Mouse (Mus musculus): ENCODE results near the gene Dpf3. TPM values are rescaled to one million over a fixed set of nuclear protein-coding genes. Genes with fewer than 3 reads are reported as not detected.

The Dpf3 gene
- polyA plus RNA-seq, 1 experiment: 0.52 TPM

DNA sequence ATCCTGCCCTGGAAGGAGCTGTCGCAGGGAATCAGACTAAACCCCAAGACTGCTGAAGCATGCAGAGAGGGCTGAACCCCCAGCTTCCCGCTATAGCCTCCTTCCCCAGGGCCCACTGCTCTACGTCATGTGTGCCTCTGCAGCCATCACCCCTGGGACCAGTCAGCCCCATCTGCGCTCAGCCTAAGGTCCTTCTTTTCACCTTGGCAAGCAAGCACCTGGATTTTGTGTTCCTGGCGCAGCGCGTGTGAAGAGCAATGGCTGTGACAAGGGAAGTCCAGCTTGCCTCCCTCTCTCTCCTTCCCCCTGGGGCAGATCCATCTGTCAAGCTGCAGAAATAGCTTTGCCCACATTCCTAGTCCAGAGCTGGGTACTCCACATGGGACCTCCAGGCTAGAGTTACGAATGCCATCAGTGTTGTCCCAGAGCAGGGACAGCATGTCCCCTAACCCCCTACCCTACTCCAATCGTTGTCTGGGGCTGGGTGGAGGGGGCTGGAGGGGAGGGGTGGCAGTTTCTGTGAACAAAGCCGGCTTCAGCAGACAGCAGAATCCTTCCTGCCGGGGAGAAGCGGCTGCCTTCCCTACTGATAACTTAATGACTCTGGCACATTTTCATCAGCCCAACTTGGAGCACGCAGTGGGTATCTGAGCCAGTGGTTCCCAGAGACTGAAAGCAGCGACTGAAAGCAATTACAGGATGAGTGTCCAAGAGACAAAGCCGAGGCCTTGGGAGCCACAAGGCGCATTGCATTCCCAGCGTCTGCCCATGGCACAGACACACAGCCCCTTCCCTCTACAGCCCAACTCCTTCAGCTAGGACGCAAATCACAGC lies 185.0 kb downstream of the Dpf3 start:
- TF ChIP-seq MAX (IDR thresholded peaks at IDR 0.05; ENCODE audit: low read depth) (no peak), USF1 (IDR thresholded peaks at IDR 0.05; ENCODE audit: low read depth) (no peak), MYOD1 (IDR thresholded peaks at IDR 0.05; ENCODE audit: control insufficient read depth in 1 of 3, insufficient read length in 2 of 3, low read depth in 2 of 3) (no peak), CEBPB (IDR thresholded peaks at IDR 0.05; ENCODE audit: insufficient read depth, poor library complexity, severe bottlenecking) (no peak), SRF (IDR thresholded peaks at IDR 0.05; ENCODE audit: control insufficient read depth, insufficient read length, low read depth) (no peak), TCF12 (IDR thresholded peaks at IDR 0.05; ENCODE audit: insufficient read depth, poor library complexity, severe bottlenecking) (no peak), TCF3 (IDR thresholded peaks at IDR 0.05; ENCODE audit: insufficient read length, low read depth) (no peak), REST (IDR thresholded peaks at IDR 0.05; ENCODE audit: insufficient read depth, insufficient read length) (no peak), E2F4 (IDR thresholded peaks at IDR 0.05; ENCODE audit: insufficient read depth) (no peak), MYOG (IDR thresholded peaks at IDR 0.05; ENCODE audit: control insufficient read depth in 1 of 3, insufficient read depth in 1 of 3, insufficient read length in 2 of 3, low read depth in 2 of 3) (no peak), POLR2AphosphoS2 (IDR thresholded peaks at IDR 0.05; ENCODE audit: insufficient read length, low read depth) (no peak), POLR2A (IDR thresholded peaks at IDR 0.05; ENCODE audit: insufficient read length, low read depth) (no peak)
- Histone ChIP-seq H3K27me3 (ENCODE audit: control insufficient read depth, insufficient read depth, insufficient read length) (no peaks in the 10 kb centered on the region), H3K4me3 (no peak overlapping the region), H3K4me2 (ENCODE audit: low read depth) (no peak overlapping the region), H3ac (ENCODE audit: control insufficient read depth, insufficient read length) (no peak overlapping the region), H3K36me3 (ENCODE audit: control insufficient read depth, insufficient read depth) (no peaks in the 10 kb centered on the region), H3K79me2 (ENCODE audit: control insufficient read depth, insufficient read depth) (no peaks in the 10 kb centered on the region)

DNA sequence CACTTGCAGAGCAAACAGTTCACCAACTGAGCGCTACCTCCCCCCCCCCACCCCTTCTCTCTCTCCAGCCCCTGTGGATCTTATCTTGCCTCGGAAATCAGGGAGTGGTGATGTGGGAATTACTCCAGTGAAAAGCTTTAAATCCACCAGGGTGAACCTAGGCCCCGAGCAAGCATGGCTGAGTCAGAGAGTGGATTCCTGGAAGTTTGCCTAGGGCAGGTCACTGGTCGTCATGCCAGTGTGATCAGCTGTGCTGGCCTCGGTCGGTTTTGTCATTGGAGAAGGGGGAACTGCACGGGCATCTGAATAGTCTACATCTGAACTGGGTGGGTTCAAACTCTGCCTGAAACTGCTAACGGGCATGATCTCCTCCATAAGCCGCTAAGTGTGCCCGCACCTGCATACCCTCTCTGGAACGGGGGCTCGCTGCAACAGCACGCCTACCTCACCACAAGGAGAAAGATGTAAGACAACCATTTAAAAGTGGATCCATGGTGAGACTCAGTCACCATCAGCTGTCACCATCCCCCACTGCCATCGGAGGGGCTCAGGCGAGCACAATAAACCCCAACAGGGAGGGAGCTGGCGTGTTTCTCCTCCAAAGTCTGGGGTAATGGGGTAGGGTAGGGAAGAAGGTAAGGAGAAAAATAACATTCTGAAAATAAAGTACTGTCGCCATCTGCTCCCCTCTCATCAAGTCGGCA lies 185.7 kb downstream of the Dpf3 start:
- no peak for TF ChIP-seq REST (IDR thresholded peaks at IDR 0.05; ENCODE audit: insufficient read depth, insufficient read length)
- TF ChIP-seq POLR2A (IDR thresholded peaks at IDR 0.05; ENCODE audit: insufficient read length, low read depth): no peak
- TF ChIP-seq CEBPB (IDR thresholded peaks at IDR 0.05; ENCODE audit: insufficient read depth, poor library complexity, severe bottlenecking): no peak
- TF ChIP-seq MYOG (IDR thresholded peaks at IDR 0.05; ENCODE audit: control insufficient read depth in 1 of 3, insufficient read depth in 1 of 3, insufficient read length in 2 of 3, low read depth in 2 of 3): no peak
- Histone ChIP-seq H3K4me2 (ENCODE audit: low read depth) (no peak overlapping the region), H3K79me2 (ENCODE audit: control insufficient read depth, insufficient read depth) (no peaks in the 10 kb centered on the region), H3ac (ENCODE audit: control insufficient read depth, insufficient read length) (no peak overlapping the region), H3K27me3 (ENCODE audit: control insufficient read depth, insufficient read depth, insufficient read length) (no peaks in the 10 kb centered on the region), H3K36me3 (ENCODE audit: control insufficient read depth, insufficient read depth) (no peaks in the 10 kb centered on the region), H3K4me3 (no peak overlapping the region)

- TF ChIP-seq SRF (IDR thresholded peaks at IDR 0.05; ENCODE audit: control insufficient read depth, insufficient read length, low read depth) (no peak), MYOD1 (IDR thresholded peaks at IDR 0.05; ENCODE audit: control insufficient read depth in 1 of 3, insufficient read length in 2 of 3, low read depth in 2 of 3) (no peak), TCF12 (IDR thresholded peaks at IDR 0.05; ENCODE audit: insufficient read depth, poor library complexity, severe bottlenecking) (no peak), POLR2A (IDR thresholded peaks at IDR 0.05; ENCODE audit: insufficient read length, low read depth) (no peak), E2F4 (IDR thresholded peaks at IDR 0.05; ENCODE audit: insufficient read depth) (no peak), MAX (IDR thresholded peaks at IDR 0.05; ENCODE audit: low read depth) (no peak), MYOG (IDR thresholded peaks at IDR 0.05; ENCODE audit: control insufficient read depth in 1 of 3, insufficient read depth in 1 of 3, insufficient read length in 2 of 3, low read depth in 2 of 3) (no peak), POLR2AphosphoS2 (IDR thresholded peaks at IDR 0.05; ENCODE audit: insufficient read length, low read depth) (no peak), TCF3 (IDR thresholded peaks at IDR 0.05; ENCODE audit: insufficient read length, low read depth) (no peak), REST (IDR thresholded peaks at IDR 0.05; ENCODE audit: insufficient read depth, insufficient read length) (no peak), USF1 (IDR thresholded peaks at IDR 0.05; ENCODE audit: low read depth) (no peak), CEBPB (IDR thresholded peaks at IDR 0.05; ENCODE audit: insufficient read depth, poor library complexity, severe bottlenecking) (no peak)
- Histone ChIP-seq H3K4me3 (no peak overlapping the region), H3K4me2 (ENCODE audit: low read depth) (no peak overlapping the region), H3K79me2 (ENCODE audit: control insufficient read depth, insufficient read depth) (no peaks in the 10 kb centered on the region), H3ac (ENCODE audit: control insufficient read depth, insufficient read length) (no peak overlapping the region), H3K27me3 (ENCODE audit: control insufficient read depth, insufficient read depth, insufficient read length) (no peaks in the 10 kb centered on the region), H3K36me3 (ENCODE audit: control insufficient read depth, insufficient read depth) (no peaks in the 10 kb centered on the region)
Measured at GRCm38 (mm10) chr12:83298358-83298757, 189.2 kb downstream of the Dpf3 start.

- no peak for TF ChIP-seq POLR2A (IDR thresholded peaks at IDR 0.05; ENCODE audit: insufficient read length, low read depth)
- no peak for TF ChIP-seq SRF (IDR thresholded peaks at IDR 0.05; ENCODE audit: control insufficient read depth, insufficient read length, low read depth)
- no peak for TF ChIP-seq E2F4 (IDR thresholded peaks at IDR 0.05; ENCODE audit: insufficient read depth)
- TF ChIP-seq REST (IDR thresholded peaks at IDR 0.05; ENCODE audit: insufficient read depth, insufficient read length): no peak
- TF ChIP-seq CEBPB (IDR thresholded peaks at IDR 0.05; ENCODE audit: insufficient read depth, poor library complexity, severe bottlenecking): no peak
- TF ChIP-seq MYOD1 (IDR thresholded peaks at IDR 0.05; ENCODE audit: control insufficient read depth in 1 of 3, insufficient read length in 2 of 3, low read depth in 2 of 3): no peak
- no peak for TF ChIP-seq TCF3 (IDR thresholded peaks at IDR 0.05; ENCODE audit: insufficient read length, low read depth)
- TF ChIP-seq USF1 (IDR thresholded peaks at IDR 0.05; ENCODE audit: low read depth): no peak
- no peak for TF ChIP-seq MAX (IDR thresholded peaks at IDR 0.05; ENCODE audit: low read depth)
- TF ChIP-seq MYOG (IDR thresholded peaks at IDR 0.05; ENCODE audit: control insufficient read depth in 1 of 3, insufficient read depth in 1 of 3, insufficient read length in 2 of 3, low read depth in 2 of 3): no peak
- TF ChIP-seq POLR2AphosphoS2 (IDR thresholded peaks at IDR 0.05; ENCODE audit: insufficient read length, low read depth): no peak
- no peak for TF ChIP-seq TCF12 (IDR thresholded peaks at IDR 0.05; ENCODE audit: insufficient read depth, poor library complexity, severe bottlenecking)
- no peaks in the 10 kb centered on the region for H3K27me3 ChIP-seq (ENCODE audit: control insufficient read depth, insufficient read depth, insufficient read length)
- no peaks in the 10 kb centered on the region for H3K36me3 ChIP-seq (ENCODE audit: control insufficient read depth, insufficient read depth)
- H3K4me2 ChIP-seq (ENCODE audit: low read depth): no peak overlapping the region
- H3K4me3 ChIP-seq: no peak overlapping the region
- H3K79me2 ChIP-seq (ENCODE audit: control insufficient read depth, insufficient read depth): no peaks in the 10 kb centered on the region
- H3ac ChIP-seq (ENCODE audit: control insufficient read depth, insufficient read length): no peak overlapping the region
Measured at GRCm38 (mm10) chr12:83295031-83295430, 192.5 kb downstream of the Dpf3 start.
